In genomic region chr3:109499861-109500456, GRCm38 (mm10) we compare ENCODE assay signal across 11 mouse cellular contexts.
"Had no signal": no experiment of that assay in that cellular context is flagged by ENCODE, and none has a peak within 500 bp of the region (broad histone marks: within the 10 kb centered on the region; RNA-seq: fewer than 3 reads in every experiment).

No protein-coding gene starts in this region.

- DNase-seq: kidney, adult 18-20 months; kidney, adult 9 months; kidney, postnatal 14 days; kidney, postnatal 4 days; liver, embryonic 13.5 days; lung, adult 2 months; lung, postnatal 14 days; lung, postnatal 4 days; retina, postnatal 1 day; right cerebral cortex, postnatal 14 days; thymus, postnatal 25 days had no signal
